ENCODE assay signal across 9 mouse cellular contexts in genomic region chr12:103371711-103372110, GRCm38 (mm10). TPM values are rescaled to one million over a fixed set of nuclear protein-coding genes. Genes with fewer than 3 reads are reported as not detected.
DNase-seq lines count a peak whose midpoint lies in the region; ATAC-seq and TF ChIP-seq lines count a peak whose summit lies in the region.
"Had no signal": no experiment of that assay in that cellular context is flagged by ENCODE, and none has a peak within 500 bp of the region (broad histone marks: within the 10 kb centered on the region; RNA-seq: fewer than 3 reads in every experiment).

No protein-coding gene starts in this region.

- WGBS in hindbrain, postnatal 0 days: 34% methylated on average over 6 of the region's 6 CpGs

- no peak overlapping the region for H3K4me3 ChIP-seq in gastrocnemius, adult 2 months
- H3K4me3 ChIP-seq in hindbrain, postnatal 0 days (ENCODE audit: low read length): no peak overlapping the region
- H3K4me3 ChIP-seq: stomach, embryonic 15.5 days had no signal

- H3K27ac ChIP-seq in gastrocnemius, adult 2 months: no peak overlapping the region
- no peak overlapping the region for H3K27ac ChIP-seq in hindbrain, postnatal 0 days
- H3K27ac ChIP-seq: stomach, embryonic 15.5 days had no signal

- peak; percentile 71 for DNase-seq in gastrocnemius, adult 2 months
- DNase-seq in gastrocnemius, postnatal 25 days: no peak
- DNase-seq in right cerebral cortex, adult 2 months (ENCODE audit: low spot score in 2 of 2): peak; percentile 64 to 69
- DNase-seq in right cerebral cortex, adult 18-20 months: no peak
- peak; percentile 59 for DNase-seq in c-Kit-positive CD71-positive TER-119-positive erythroid progenitor cells, embryonic 14.5 days (ENCODE audit: low spot score)
- peak; percentile 56 for DNase-seq in hindbrain, postnatal 0 days (ENCODE audit: low spot score)
- DNase-seq in thymus, postnatal 14 days: peak; percentile 71

- H3K9me3 ChIP-seq in hindbrain, postnatal 0 days (ENCODE audit: low read length): no peaks in the 10 kb centered on the region
- H3K9me3 ChIP-seq: stomach, embryonic 15.5 days had no signal

- no peak for ATAC-seq in hindbrain, postnatal 0 days
- peak; percentile 61 for ATAC-seq in megakaryocyte progenitor cell, adult 5-6 weeks (replicated peaks; ENCODE audit: poor library complexity)

- no peak overlapping the region for H3K9ac ChIP-seq in hindbrain, postnatal 0 days (replicated peaks; ENCODE audit: low read length)
- H3K9ac ChIP-seq: stomach, embryonic 15.5 days had no signal

- no peaks in the 10 kb centered on the region for H3K36me3 ChIP-seq in hindbrain, postnatal 0 days (ENCODE audit: insufficient read depth, low read length)
- H3K36me3 ChIP-seq: stomach, embryonic 15.5 days had no signal

- TF ChIP-seq CTCF in gastrocnemius, adult 2 months (IDR thresholded peaks at IDR 0.05): peak; percentile 93
- peak; percentile 86 for TF ChIP-seq CTCF in hindbrain, postnatal 0 days (IDR thresholded peaks at IDR 0.05; ENCODE audit: low read depth)

- H3K27me3 ChIP-seq in hindbrain, postnatal 0 days (ENCODE audit: insufficient read depth, low read length): no peaks in the 10 kb centered on the region
- H3K27me3 ChIP-seq: stomach, embryonic 15.5 days had no signal

- H3K4me1 ChIP-seq in hindbrain, postnatal 0 days (ENCODE audit: insufficient read depth, low read length): no peaks in the 10 kb centered on the region

- intact Hi-C loops in gastrocnemius, adult 2 months (cut with DNase I): no loop called here

- no peak overlapping the region for H3K4me2 ChIP-seq in hindbrain, postnatal 0 days (ENCODE audit: low read depth, low read length)
- H3K4me2 ChIP-seq: stomach, embryonic 15.5 days had no signal

RNA-seq across cellular contexts. Expression of gene Asb2, which starts 15.9 kb away (rescaled TPM):
- 100 to 1,000 TPM; 548 to 725 TPM for total RNA-seq in gastrocnemius, adult 2 months (2021)
- total RNA-seq in gastrocnemius, postnatal 25 days (2021): 100 to 1,000 TPM; 196 to 518 TPM
- total RNA-seq in hindbrain, postnatal 0 days (2014; rRNA removed): 3.2 and 4.2 TPM in 2 replicates
- polyA plus RNA-seq in hindbrain, postnatal 0 days (2015; fragmentation: Nextera tagmentation; extraction: Ambion mirVana): 1.4 and 1.6 TPM in 2 replicates
- total RNA-seq in megakaryocyte progenitor cell, adult 5-6 weeks (2015): 0.10 TPM in 1 of 2 replicates, not detected in the other
- total RNA-seq in megakaryocyte progenitor cell, adult 5-6 weeks (2017): not detected in 2 replicates

RNA-seq across cellular contexts. Expression of gene Otub2, which starts 16.8 kb away (rescaled TPM):
- total RNA-seq in gastrocnemius, adult 2 months (2021): 1 to 10 TPM; 5.7 to 7.3 TPM
- 1 to 10 TPM; 2.0 to 3.5 TPM for total RNA-seq in gastrocnemius, postnatal 25 days (2021)
- 21.0 and 27.6 TPM in 2 replicates for total RNA-seq in hindbrain, postnatal 0 days (2014; rRNA removed)
- polyA plus RNA-seq in hindbrain, postnatal 0 days (2015; fragmentation: Nextera tagmentation; extraction: Ambion mirVana): 17.3 and 18.5 TPM in 2 replicates
- 0.54 and 3.0 TPM in 2 replicates for total RNA-seq in megakaryocyte progenitor cell, adult 5-6 weeks (2015)
- total RNA-seq in megakaryocyte progenitor cell, adult 5-6 weeks (2017): 0.54 and 1.3 TPM in 2 replicates

RNA-seq across cellular contexts. Expression of gene 9330161L09Rik, which starts 35.9 kb away (rescaled TPM):
- 1 to 10 TPM in 1 of 2 experiments, under 1 TPM in 1; 0.82 to 1.9 TPM for total RNA-seq in gastrocnemius, adult 2 months (2021)
- under 1 TPM; 0.46 to 0.74 TPM for total RNA-seq in gastrocnemius, postnatal 25 days (2021)
- total RNA-seq in hindbrain, postnatal 0 days (2014; rRNA removed): 4.2 and 6.5 TPM in 2 replicates
- 0.91 and 1.1 TPM in 2 replicates for polyA plus RNA-seq in hindbrain, postnatal 0 days (2015; fragmentation: Nextera tagmentation; extraction: Ambion mirVana)
- 1.5 and 3.0 TPM in 2 replicates for total RNA-seq in megakaryocyte progenitor cell, adult 5-6 weeks (2015)
- total RNA-seq in megakaryocyte progenitor cell, adult 5-6 weeks (2017): 0.25 and 0.47 TPM in 2 replicates

RNA-seq across cellular contexts. Expression of gene Ddx24, which starts 53.9 kb away (rescaled TPM):
- total RNA-seq in gastrocnemius, adult 2 months (2021): 10 to 100 TPM; 75.2 to 83.5 TPM
- total RNA-seq in gastrocnemius, postnatal 25 days (2021): 10 to 100 TPM; 54.4 to 59.7 TPM
- 129 and 148 TPM in 2 replicates for total RNA-seq in hindbrain, postnatal 0 days (2014; rRNA removed)
- 213 and 220 TPM in 2 replicates for polyA plus RNA-seq in hindbrain, postnatal 0 days (2015; fragmentation: Nextera tagmentation; extraction: Ambion mirVana)
- 77.9 and 79.7 TPM in 2 replicates for total RNA-seq in megakaryocyte progenitor cell, adult 5-6 weeks (2015)
- 82.6 and 119 TPM in 2 replicates for total RNA-seq in megakaryocyte progenitor cell, adult 5-6 weeks (2017)

Comparison
In these comparisons a context has a peak if more than half of its experiments do, and no peak if none do; other contexts are left out.
1. DNase-seq: peak in gastrocnemius, adult 2 months (single experiment), right cerebral cortex, adult 2 months (2 of 2), c-Kit-positive CD71-positive TER-119-positive erythroid progenitor cells, embryonic 14.5 days (single experiment), hindbrain, postnatal 0 days (single experiment) and thymus, postnatal 14 days (single experiment); none in gastrocnemius, postnatal 25 days (single experiment) and right cerebral cortex, adult 18-20 months (single experiment).
2. RNA of gene Asb2, which starts 15.9 kb away (total RNA-seq): 548 to 725 TPM in gastrocnemius, adult 2 months and 196 to 518 TPM in gastrocnemius, postnatal 25 days; 3.2 to 4.2 TPM in hindbrain, postnatal 0 days and 0.10 TPM in megakaryocyte progenitor cell, adult 5-6 weeks; every median in the first group is over 10 times any median in the second.